Mouse (Mus musculus) ES-Bruce4 (cell line): ENCODE results near the gene Wasf1.

Experiments
- CTCF ChIP-seq: IDR thresholded peaks from one replicate; pipeline ENCODE4 v1.8.1; 2011; ENCODE audit warnings: low read depth, low read length
- EP300 ChIP-seq: IDR thresholded peaks from 2 replicates; pipeline ENCODE4 v1.6.1; 2011; ENCODE audit warnings: low read depth, low read length; ENCODE audit not compliant: insufficient read depth
- POLR2A ChIP-seq: IDR thresholded peaks from one replicate; pipeline ENCODE4 v1.8.1; 2011; ENCODE audit warnings: low read length; ENCODE audit not compliant: insufficient read depth

DNA sequence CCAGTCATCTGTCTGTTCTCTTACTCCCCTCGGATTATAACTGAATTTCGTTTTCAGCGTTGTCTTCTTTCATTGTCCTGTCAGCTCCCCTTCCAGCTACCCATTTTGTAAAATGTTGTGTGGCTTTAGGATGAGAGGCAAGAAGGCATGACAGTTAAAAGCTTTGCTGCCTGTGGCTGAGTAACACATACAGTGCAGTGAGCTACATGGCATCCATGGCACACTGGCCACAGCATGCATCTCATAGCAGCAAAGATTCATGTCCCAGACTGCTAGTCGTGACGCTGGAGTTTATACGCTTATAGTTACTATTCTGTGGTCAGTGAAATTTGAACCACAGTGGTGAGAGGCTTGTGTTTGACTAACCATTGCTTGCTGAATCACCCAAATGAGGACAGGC, 36.2 kb downstream of the Wasf1 start:
- TF ChIP-seq POLR2A (no peak), CTCF (no peak), EP300 (no peak)
